Mouse (Mus musculus): ENCODE measurements around the gene Cntnap1.
A peak's percentile ranks its signal among the peaks of the same experiment; 100 is the strongest.

The Cntnap1 gene

GRCm38 (mm10) chr11:101170811-101171610 is 688 bp downstream of the Cntnap1 start, which contains the start of gene Plekhh3:
Gene Plekhh3, minus strand, starts transcription at chr11:101171351.
- DNase-seq (ENCODE audit: low read depth): peak; percentile 98

DNA sequence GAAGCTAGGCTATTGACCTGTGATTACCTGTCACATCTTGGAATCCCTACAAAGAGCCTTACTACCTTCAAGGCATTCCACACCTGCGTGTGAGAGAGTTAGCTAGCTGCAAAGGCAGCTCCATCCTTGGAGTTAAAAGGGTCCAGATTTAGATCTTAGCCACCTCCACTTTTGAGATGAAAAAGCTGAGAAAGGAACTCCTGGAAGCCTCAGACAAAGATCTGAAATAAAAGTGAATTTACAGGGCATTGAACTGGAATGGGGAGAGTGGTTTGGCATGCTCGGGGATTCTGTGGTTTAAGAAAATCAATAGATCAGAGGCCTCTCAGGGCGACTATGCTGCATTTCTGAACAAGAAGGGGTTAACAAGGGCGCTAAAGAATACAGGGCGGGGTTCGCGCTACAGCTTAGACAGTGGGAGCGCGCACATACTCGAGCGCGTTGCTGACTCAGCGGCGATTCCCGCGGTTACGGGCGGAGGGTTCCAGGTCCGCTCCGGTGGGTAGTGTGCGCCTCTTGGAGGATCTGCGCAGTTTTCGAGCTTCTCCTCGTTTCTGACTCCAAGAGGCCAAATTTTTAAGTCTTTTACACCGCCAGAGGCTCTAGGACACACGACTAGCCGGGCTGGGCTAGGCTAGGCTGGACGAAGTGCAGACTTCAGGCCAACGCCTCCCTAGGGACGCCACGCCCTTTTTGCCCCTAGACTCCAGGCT is 1.6 kb downstream of the Cntnap1 start:
- peak; percentile 93 for DNase-seq (ENCODE audit: low read depth)

GRCm38 (mm10) chr11:101172434-101172815 is 2.1 kb downstream of the Cntnap1 start:
- no peak for DNase-seq (ENCODE audit: low read depth)

DNA sequence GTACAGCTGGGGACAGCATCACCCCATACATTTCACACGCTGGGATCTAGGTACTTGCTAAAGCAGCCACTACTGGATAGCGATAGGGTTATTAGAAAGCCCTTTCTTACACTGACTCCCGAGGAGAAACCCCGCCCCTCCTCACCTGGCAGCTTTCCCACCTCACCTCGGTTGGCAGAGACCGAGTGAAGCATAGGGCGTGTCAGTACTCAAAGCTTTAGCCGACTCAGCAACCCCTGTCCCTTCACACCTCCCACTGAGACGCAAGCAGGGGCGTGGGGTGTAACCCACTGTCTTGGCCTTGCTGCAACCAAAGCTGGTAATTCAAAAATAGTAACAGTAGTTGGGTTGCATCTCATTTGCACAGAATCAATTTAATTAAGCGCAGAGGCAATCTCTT is 2.8 kb downstream of the Cntnap1 start:
- no peak for DNase-seq (ENCODE audit: low read depth)

DNA sequence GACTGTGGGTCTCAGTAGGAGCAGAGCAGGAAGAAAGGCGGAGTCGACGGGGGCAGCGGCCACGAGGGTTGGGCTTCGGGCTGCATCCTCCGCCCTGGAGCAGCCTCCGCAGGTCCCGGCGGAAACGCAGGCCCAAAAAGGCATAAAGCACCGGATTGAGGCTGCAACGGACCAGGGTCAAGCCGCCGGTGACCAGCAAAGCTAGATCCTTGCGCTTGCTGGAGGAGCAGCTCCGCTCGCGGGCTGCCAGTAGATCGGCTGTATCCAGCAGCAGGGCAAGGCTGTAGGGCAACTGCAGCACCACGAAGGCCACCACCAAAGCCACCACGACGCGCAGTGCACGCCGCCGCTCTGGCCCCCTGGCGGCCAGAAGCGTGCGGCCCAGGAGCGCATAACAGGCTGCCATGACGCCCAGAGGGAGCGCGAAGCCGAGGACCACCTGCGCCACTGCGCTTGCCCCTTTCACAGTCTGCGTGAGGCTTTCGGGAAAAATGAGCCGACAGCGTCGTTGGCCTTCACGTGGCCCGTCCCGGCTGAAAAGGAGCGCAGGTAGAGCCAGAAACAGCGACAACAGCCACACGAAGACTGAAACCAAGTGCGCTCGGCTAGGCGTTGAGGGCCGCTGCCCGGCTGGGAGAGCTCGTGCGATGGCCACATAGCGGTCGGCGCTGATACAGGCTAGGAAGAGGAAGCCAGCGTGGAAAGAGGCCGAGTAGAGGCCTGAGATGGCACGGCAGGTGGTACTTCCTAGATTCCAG is 3.5 kb downstream of the Cntnap1 start:
- DNase-seq (ENCODE audit: low read depth): no peak

GRCm38 (mm10) chr11:101174389-101174745 is 4.0 kb downstream of the Cntnap1 start:
- DNase-seq (ENCODE audit: low read depth): no peak

DNA sequence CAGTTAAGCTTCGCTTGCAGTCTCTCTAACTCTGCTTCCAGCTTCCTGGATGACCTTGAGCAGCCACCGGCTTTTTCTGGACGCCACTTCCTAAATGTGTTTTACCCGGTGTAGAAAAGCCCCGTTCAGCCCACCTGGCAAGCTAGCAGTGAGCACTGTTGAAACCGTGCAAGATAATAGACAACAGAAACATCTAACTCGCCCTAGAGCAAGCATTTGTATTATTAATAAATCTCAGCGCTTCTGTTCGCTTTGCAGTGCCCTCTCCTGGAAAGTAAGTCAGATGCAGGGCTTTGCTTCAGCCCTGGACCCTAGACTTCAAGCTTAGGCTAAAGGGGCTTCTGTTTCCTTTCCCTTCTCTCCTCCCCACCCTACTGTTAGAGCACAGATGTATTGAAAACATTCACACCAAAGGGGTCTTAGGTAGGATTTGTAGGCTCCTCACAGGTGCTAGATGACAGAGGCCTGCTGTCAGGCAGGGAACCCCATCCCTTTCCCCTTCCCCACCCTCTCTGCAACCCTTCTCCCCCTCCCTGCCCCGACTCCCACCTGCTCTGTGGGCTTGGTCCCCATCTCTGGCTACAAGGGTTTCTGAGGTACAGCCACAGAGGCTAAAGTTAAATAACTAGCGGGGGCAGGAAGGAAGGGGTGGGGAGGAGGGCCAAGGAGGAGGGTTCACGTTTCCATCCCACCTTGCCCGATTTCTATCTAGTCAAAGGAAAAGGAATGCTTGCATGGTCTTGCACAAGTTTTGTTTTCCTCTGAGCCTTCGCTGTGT is 4.7 kb downstream of the Cntnap1 start, which contains the start of gene Ccr10:
Gene Ccr10, minus strand, starts transcription at position 593 of the 778 bp plus-strand sequence.
- peak; percentile 61 for DNase-seq (ENCODE audit: low read depth)

- DNase-seq (ENCODE audit: low read depth): peak; percentile 56
Measured at GRCm38 (mm10) chr11:101175636-101176116, 5.4 kb downstream of the Cntnap1 start.

GRCm38 (mm10) chr11:101176117-101176691 is 5.9 kb downstream of the Cntnap1 start:
- peak; percentile 42 for DNase-seq (ENCODE audit: low read depth)

- DNase-seq (ENCODE audit: low read depth): peak; percentile 53
Measured at GRCm38 (mm10) chr11:101176933-101177773, 6.8 kb downstream of the Cntnap1 start.

DNA sequence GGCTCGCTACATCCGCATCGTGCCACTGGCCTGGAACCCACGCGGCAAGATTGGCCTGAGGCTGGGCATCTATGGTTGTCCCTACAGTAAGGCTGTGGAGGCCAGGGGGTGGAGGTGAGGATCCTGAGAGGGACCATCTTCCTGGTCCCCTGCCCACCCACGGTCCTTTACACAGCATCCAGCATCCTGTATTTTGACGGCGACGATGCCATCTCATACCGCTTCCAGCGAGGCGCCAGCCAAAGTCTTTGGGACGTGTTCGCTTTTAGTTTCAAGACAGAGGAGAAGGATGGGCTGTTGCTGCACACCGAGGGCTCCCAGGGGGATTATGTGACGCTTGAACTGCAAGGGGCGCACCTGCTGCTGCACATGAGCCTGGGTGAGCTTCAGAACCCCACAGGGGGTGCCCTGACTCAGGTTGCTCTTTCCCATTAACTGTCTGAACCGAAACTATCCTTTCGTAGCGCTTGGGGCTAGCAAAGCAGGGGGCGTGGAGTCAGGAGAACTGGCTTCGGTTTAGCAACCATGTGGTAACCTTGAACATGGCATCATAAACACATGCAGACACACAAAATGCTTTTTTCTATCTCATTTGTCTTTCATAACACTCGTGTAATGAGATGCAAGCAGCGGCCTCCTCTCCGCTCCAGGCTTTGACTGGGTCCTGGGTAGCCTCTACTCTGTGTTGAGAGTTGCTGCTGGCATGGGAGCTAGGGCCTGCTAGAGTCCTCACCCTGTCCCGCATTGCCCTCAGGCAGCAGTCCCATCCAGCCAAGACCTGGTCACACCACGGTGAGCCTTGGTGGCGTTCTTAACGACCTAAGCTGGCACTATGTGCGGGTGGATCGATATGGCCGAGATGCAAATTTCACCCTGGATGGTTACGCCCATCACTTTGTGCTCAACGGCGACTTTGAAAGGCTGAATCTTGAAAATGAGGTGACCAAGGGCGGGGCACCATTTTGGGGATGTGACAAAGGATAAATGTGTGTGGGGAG is 8.0 kb downstream of the Cntnap1 start:
- DNase-seq (ENCODE audit: low read depth): no peak

- DNase-seq (ENCODE audit: low read depth): no peak
Measured at GRCm38 (mm10) chr11:101179306-101179705, 9.0 kb downstream of the Cntnap1 start.

DNA sequence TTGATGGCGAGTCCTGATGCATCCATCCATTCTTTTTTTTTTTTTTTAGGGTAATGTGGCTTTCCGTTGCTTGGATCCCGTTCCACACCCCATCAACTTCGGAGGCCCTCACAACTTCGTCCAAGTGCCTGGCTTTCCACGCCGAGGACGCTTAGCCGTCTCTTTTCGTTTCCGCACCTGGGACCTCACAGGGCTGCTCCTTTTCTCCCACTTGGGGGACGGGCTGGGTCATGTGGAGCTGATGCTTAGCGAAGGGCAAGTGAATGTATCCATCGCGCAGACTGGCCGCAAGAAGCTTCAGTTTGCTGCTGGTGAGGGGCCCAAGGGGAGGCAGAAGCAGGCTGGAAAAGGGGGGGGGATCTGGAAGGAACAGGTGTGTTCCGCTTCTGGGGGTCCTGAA is 9.9 kb downstream of the Cntnap1 start:
- DNase-seq (ENCODE audit: low read depth): no peak

DNA sequence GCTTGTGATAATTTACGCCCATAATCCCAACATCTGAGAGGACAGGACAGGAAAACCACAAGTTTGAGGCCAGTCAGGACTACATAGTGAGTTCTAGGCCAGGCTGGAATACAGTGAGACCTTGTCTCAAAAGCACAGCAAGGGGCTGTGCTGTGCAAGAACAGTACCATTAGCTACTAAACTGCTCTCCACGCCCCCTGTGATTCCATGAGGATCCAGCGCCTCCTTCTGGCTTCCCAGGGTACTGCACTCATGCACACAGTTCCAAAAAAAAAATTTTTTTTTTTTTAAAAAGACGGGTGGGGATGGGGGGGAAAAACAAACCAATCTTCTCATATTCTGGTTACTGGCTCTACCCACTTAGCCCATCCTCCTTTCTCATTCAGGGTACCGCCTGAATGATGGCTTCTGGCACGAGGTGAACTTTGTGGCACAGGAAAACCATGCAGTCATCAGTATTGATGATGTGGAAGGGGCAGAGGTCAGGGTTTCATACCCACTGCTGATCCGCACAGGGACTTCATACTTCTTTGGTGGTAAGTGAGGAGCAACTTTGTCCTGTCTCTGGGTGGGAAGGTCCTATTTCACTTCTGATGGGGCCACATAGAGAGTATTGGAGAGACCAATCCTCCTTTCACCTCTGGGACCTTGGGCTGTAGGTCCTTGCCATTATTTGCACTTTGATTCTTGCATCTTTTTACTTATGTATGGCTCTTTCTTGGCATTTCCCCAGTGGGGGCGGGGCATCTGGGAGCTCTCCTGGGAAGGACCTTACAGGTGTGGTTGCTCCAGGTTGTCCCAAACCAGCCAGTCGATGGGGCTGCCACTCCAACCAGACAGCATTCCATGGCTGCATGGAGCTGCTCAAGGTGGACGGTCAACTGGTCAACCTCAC is 10.8 kb downstream of the Cntnap1 start:
- peak; percentile 88 for DNase-seq (ENCODE audit: low read depth)

DNA sequence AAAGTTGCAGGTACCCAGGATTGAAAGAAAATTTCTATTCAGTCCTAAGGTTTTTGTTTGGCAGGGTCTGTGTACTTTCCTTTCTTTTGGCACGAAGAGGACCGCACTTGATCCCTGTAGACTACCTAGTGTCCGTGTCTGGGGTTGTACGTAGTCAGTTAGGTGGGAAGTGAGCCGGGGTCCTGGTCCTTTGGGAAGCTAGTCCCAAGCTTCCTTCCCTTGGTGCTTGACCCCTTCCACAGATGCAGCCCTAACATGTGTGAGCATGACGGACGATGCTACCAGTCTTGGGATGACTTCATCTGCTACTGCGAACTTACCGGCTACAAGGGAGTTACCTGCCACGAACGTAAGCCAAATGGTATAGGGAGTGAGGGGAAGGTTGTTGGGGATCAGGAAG is 11.6 kb downstream of the Cntnap1 start:
- DNase-seq (ENCODE audit: low read depth): no peak

- DNase-seq (ENCODE audit: low read depth): no peak
Measured at GRCm38 (mm10) chr11:101182771-101183517, 12.6 kb downstream of the Cntnap1 start.

GRCm38 (mm10) chr11:101184984-101185383 is 14.7 kb downstream of the Cntnap1 start:
- no peak for DNase-seq (ENCODE audit: low read depth)
